Mouse (Mus musculus) forebrain, embryonic 14.5 days (tissue): ENCODE measurements at regions not wholly inside any gene's neighbourhood (a gene's known extent, or its start where the extent isn't known, plus 50 kb on each side); places are given as distances from the start of the nearest gene placed in this dataset.

ENCODE experiments used
- ATAC-seq: fragments of 200-750 bp; cut with Nextera tagmentation; 2 replicates; pipeline ENCODE4 v1.8.0; 2017; ENCODE audit warnings: mild to moderate bottlenecking, moderate library complexity
- DNase-seq: peaks from one replicate; pipeline ENCODE4 v3.0.0-alpha.2; 2015; ENCODE audit warnings: low spot score
- H3K27ac ChIP-seq: fragments of 300-500 bp; sonication (generic); 2 replicates; pipeline ENCODE4 v1.5.1; 2014; ENCODE audit warnings: low read depth, mild to moderate bottlenecking, control low read depth, low read length, moderate library complexity
- H3K27me3 ChIP-seq: fragments of 300-500 bp; sonication (generic); replicated peaks from 2 replicates; pipeline ENCODE4 v1.6.1; 2014; ENCODE audit warnings: low read length, control low read depth, mixed read lengths; ENCODE audit not compliant: control insufficient read depth, insufficient read depth
- H3K36me3 ChIP-seq: fragments of 300-500 bp; sonication (generic); 2 replicates; pipeline ENCODE4 v1.6.1; 2014; ENCODE audit warnings: low read length, control low read depth; ENCODE audit not compliant: control insufficient read depth, insufficient read depth
- H3K4me1 ChIP-seq: fragments of 300-500 bp; sonication (generic); 2 replicates; pipeline ENCODE4 v1.6.1; 2014; ENCODE audit warnings: antibody characterized with exemption, low read length, control low read depth; ENCODE audit not compliant: control insufficient read depth, insufficient read depth
- H3K4me2 ChIP-seq: fragments of 300-500 bp; sonication (generic); 2 replicates; pipeline ENCODE4 v1.6.1; 2014; ENCODE audit warnings: mild to moderate bottlenecking, control low read depth, low read length
- H3K4me3 ChIP-seq: fragments of 300-500 bp; sonication (generic); 2 replicates; pipeline ENCODE4 v1.5.1; 2014; ENCODE audit warnings: low read depth, low read length, control low read depth
- H3K9ac ChIP-seq: fragments of 300-500 bp; sonication (generic); 2 replicates; pipeline ENCODE4 v1.6.1; 2014; ENCODE audit warnings: mild to moderate bottlenecking, low read length, control low read depth, moderate library complexity
- H3K9me3 ChIP-seq: fragments of 300-500 bp; sonication (generic); replicated peaks from 2 replicates; pipeline ENCODE4 v1.6.1; 2016; ENCODE audit warnings: low read length, control low read depth, mixed read lengths; ENCODE audit not compliant: control insufficient read depth
- WGBS: fragments of 180-500 bp; shearing (Covaris S2); extraction: QIAGEN DNeasy Blood & Tissue Kit; methylation state at CpG from one replicate; pipeline ENCODE4 v1.1.7; 2014; 5-methylcytosine and 5-hydroxymethylcytosine counted together

DNA sequence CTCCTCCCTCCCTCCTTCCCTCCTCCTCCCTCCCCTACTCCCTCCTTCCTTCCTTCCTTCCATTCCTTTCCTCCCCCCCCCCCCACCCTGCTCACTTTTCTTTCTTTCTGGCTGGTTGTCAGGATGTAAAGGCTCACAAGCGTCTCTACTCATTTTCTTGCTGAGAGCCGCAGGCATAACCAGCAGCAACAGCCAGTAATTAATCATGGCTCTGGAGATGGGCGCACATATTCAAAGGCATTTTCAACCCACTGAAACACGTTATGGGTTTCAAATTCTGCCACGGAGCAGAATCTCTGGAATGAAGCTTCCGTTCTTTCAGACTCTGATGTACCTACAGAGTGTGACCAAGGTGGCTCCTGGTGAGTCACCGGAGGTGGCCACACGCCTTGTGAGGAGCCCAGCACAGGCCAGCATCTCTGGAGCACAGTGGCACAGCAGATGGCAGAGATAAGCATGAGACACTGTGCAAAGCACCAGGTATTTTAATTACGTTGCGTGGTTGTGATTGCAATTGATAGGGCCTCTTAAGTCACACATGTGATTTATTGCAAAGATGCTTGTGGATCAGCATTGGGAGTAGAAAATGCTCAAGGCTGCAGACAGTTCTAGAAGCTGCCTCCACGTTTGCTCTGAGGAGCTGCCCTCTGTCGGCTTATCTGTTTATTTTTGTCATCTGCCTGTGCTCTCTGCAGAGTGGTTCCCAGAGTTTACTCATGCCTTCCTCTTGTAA is 236.0 kb downstream of the Mtx2 start:
- no peaks in the 10 kb centered on the region for H3K36me3 ChIP-seq
- peak; percentile 22 for DNase-seq
- no peaks in the 10 kb centered on the region for H3K4me1 ChIP-seq
- H3K9ac ChIP-seq = no peak overlapping the region
- H3K4me3 ChIP-seq = no peak overlapping the region
- 59% methylated on average over 12 of the region's 12 CpGs for WGBS
- no peaks in the 10 kb centered on the region for H3K9me3 ChIP-seq
- H3K27ac ChIP-seq = no peak overlapping the region; the same call in 1 of the 2 replicates
- H3K27me3 ChIP-seq = 0 out of 2 replicates have a peak, but pooled peaks cover 5% of the 10 kb centered on the region
- no peak for ATAC-seq
- H3K4me2 ChIP-seq = no peak overlapping the region

DNA sequence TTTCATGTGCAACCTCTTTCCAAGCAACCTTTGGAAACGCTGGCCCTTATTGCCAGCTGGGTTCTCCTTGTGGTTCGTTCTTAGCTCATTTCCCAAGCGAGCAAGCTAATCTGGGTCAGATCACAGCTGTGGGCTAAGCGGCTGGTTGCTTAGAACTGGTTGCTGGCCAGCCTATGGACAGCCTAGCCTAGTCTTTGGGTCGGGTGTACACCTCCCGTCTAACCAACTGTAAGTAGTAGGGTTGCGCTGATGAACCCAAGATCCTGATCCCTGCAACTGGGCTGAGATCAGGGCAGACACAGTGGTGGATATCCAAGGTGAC is 236.5 kb downstream of the Mtx2 start:
- Histone ChIP-seq H3K9me3 (no peaks in the 10 kb centered on the region), H3K4me3 (no peak overlapping the region), H3K4me1 (no peaks in the 10 kb centered on the region), H3K4me2 (no peak overlapping the region), H3K36me3 (no peaks in the 10 kb centered on the region), H3K9ac (no peak overlapping the region), H3K27ac (no peak overlapping the region), H3K27me3 (0 out of 2 replicates have a peak, but pooled peaks cover 5% of the 10 kb centered on the region)
- WGBS = 91% methylated on average over 7 of the region's 7 CpGs
- no peak for ATAC-seq
- no peak for DNase-seq

DNA sequence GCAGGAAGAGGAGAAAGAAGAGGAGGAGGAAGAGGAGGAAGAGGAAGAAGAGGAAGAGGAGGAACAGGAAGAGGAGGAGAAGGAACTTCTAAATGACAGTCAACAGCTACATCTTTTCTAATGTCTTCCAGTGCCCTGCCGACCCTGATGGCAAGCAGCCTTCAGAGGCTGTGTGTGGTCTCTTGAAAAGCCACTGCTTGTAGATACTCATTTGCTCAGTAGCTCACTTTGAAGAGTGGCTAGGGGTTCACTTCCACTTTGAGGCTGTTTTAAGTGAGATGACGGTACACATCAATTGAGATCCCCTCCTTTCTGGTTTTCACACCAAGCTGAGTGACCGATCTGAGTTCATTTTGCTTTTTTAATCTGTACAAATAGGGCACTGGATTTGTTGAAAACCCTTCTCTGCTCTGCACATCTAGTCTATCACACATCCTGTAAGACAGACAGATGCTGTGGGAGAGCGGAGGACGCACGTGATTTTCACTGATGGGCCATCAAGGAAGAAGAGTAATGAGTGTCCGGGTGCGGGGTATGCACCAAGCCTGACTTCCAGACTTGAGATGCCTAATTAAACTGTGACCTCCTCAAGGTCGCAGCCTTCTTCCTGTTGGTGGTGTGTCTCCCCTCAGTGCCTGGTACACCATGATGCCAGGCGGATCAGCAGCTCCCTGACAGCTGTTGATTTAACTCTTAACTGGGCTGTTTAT is 239.0 kb downstream of the Mtx2 start:
- no peak overlapping the region for H3K9ac ChIP-seq
- no peak overlapping the region for H3K4me3 ChIP-seq
- WGBS = 84% methylated on average over 10 of the region's 10 CpGs
- ATAC-seq (no peak), DNase-seq (no peak)
- no peaks in the 10 kb centered on the region for H3K36me3 ChIP-seq
- no peak overlapping the region for H3K27ac ChIP-seq
- no peak overlapping the region for H3K4me2 ChIP-seq
- H3K27me3 ChIP-seq = 0 out of 2 replicates have a peak, but pooled peaks cover 5% of the 10 kb centered on the region
- no peaks in the 10 kb centered on the region for H3K9me3 ChIP-seq
- H3K4me1 ChIP-seq = no peaks in the 10 kb centered on the region

DNA sequence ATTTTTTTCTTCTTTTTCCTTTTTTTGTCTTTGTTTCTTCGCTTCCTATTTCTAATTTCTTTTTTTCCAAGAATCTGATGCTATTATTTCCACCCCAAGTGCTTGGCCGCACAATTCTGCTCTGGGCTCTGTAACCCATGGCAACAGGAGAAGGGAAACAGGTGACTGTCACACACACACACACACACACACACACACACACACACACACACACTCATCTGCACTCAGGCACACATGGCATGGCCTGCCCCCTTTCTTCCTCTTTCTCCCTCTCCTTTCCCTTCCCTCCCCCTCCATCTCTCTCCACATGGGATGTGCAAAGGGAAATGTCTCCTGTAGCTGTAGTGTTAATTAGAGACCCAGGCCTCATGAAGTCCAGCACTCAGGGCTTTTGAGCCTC is 239.7 kb downstream of the Mtx2 start:
- Histone ChIP-seq H3K9ac (no peak overlapping the region), H3K4me2 (no peak overlapping the region), H3K9me3 (no peaks in the 10 kb centered on the region), H3K4me1 (no peaks in the 10 kb centered on the region), H3K27me3 (no peaks in the 10 kb centered on the region), H3K27ac (peak overlapping the region; percentile 22; the same call in 1 of the 2 replicates), H3K36me3 (no peaks in the 10 kb centered on the region), H3K4me3 (no peak overlapping the region)
- 27% methylated on average over 2 of the region's 2 CpGs for WGBS
- DNase-seq (peak; percentile 47), ATAC-seq (peak; percentile 46; the same call in 1 of the 2 replicates)

DNA sequence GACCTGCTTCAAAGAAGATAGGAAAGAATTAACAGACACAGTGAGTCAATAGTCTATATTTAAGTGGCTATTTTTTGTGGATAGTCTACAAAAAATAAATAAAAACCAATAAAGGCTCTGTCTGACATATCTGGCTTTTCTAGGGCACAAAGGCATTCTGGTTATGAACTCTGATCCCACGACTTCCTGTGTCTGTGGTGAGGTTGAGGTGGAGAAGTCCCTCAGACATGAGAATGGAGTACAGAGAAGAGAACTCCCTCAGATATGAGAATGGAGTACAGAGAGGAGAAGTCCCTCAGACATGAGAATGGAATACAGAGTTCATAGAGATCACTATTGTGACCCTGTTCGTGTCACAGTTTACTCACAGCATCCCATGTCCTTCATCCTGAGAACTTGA is 243.7 kb downstream of the Mtx2 start:
- Histone ChIP-seq H3K4me3 (no peak overlapping the region), H3K4me1 (peaks cover 10% of the 10 kb centered on the region), H3K27ac (no peak overlapping the region), H3K4me2 (no peak overlapping the region), H3K9me3 (no peaks in the 10 kb centered on the region), H3K36me3 (no peaks in the 10 kb centered on the region), H3K9ac (no peak overlapping the region), H3K27me3 (no peaks in the 10 kb centered on the region)
- DNase-seq = no peak
- 81% methylated on average over 2 of the region's 2 CpGs for WGBS
- ATAC-seq = no peak

DNA sequence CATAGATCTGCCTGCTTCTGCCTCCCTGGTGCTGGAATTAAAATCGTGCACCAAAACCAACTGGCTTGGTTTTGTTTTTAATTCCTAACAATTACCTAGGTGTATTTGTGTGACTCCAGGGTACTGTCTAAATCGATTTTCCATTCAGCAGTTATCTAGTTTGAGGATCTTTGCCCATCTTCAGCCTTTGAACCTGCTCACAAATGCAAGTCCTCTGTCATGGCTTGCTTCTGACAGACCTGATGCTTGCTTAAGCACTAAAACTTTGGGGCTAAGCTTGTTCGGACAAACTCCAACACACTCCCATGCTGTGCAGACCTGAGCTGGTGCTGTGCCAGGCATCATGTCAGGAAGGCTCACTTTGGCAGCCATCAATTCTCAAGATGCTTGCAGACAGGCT is 246.4 kb downstream of the Mtx2 start:
- Histone ChIP-seq H3K27ac (0 out of 2 replicates have a peak overlapping the region, but pooled peaks have one; percentile 4), H3K4me3 (no peak overlapping the region), H3K27me3 (no peaks in the 10 kb centered on the region), H3K9me3 (no peaks in the 10 kb centered on the region), H3K4me1 (peaks cover 10% of the 10 kb centered on the region), H3K4me2 (no peak overlapping the region), H3K36me3 (no peaks in the 10 kb centered on the region), H3K9ac (no peak overlapping the region)
- no peak for ATAC-seq
- no peak for DNase-seq
- 76% methylated on average over 3 of the region's 3 CpGs for WGBS

DNA sequence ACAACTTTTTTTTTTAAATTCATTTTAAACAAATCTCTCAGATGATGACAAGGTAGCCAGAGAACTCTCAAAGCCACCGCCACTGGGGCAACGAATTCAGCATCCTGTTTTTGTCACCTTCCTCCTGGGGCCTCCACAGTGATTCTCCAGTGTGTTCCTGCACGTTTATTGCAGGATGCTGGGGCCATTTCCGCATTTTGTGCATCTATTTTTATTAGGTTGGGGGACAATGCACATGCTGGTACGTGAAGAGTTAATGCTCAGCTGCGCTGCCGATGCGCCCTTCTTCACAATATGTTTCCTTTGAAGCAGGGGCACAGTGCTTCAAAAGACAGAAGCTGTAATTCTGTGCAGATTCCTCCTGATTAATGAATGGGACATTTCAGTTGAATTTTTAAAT is 246.9 kb downstream of the Mtx2 start:
- no peaks in the 10 kb centered on the region for H3K9me3 ChIP-seq
- 0 out of 2 replicates have a peak overlapping the region, but pooled peaks have one; percentile 4 for H3K27ac ChIP-seq
- DNase-seq = peak; percentile 51
- H3K4me3 ChIP-seq = no peak overlapping the region
- no peaks in the 10 kb centered on the region for H3K27me3 ChIP-seq
- no peak overlapping the region for H3K9ac ChIP-seq
- no peak overlapping the region for H3K4me2 ChIP-seq
- no peaks in the 10 kb centered on the region for H3K36me3 ChIP-seq
- peaks cover 10% of the 10 kb centered on the region for H3K4me1 ChIP-seq
- ATAC-seq = no peak
- WGBS = 35% methylated on average over 8 of the region's 8 CpGs

DNA sequence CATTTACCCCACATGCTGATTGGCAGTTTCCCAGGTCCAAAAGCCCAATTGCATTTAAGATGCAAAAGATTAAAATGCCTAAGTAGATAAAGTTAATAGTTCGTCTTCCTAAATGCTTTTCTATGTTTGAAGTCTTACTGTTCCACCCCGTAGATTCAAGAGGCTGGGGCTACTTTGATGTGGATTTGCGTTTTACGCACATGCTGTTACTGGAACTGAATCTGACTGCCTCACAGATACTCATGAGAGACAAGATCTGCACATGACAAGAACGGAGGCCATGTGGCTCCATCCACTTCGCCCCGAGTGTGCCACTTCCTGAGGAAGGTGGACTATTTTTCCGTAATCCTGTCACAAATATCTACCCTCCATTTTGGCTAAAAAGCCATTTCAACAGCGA is 247.6 kb downstream of the Mtx2 start:
- Histone ChIP-seq H3K9me3 (no peaks in the 10 kb centered on the region), H3K27ac (0 out of 2 replicates have a peak overlapping the region, but pooled peaks have one; percentile 35), H3K4me2 (no peak overlapping the region), H3K9ac (no peak overlapping the region), H3K4me1 (peaks cover 10% of the 10 kb centered on the region), H3K27me3 (no peaks in the 10 kb centered on the region), H3K36me3 (no peaks in the 10 kb centered on the region), H3K4me3 (no peak overlapping the region)
- DNase-seq (no peak), ATAC-seq (no peak)
- 72% methylated on average over 9 of the region's 9 CpGs for WGBS

DNA sequence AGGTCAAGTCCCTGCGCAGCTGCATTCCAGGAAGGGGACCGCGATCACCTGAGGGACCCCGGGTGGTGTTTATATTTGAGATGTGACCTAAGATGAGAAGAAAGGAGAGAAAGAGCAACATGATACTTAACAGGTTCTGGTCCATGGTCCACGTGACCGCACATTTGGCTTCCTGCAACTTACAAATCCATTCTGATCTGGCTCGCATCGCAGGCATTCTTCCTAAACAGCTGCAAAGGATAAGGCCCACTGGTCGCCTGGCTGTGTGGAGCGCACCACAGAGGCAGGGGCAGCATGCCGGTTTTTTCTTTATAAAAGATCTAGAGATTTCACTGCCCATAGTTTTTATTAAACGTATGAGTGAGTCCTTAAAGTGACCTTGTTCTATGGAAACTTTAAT is 261.6 kb downstream of the Mtx2 start:
- 83% methylated on average over 12 of the region's 12 CpGs for WGBS
- Histone ChIP-seq H3K27ac (no peak overlapping the region), H3K27me3 (no peaks in the 10 kb centered on the region), H3K4me1 (no peaks in the 10 kb centered on the region), H3K36me3 (no peaks in the 10 kb centered on the region), H3K9ac (no peak overlapping the region), H3K4me2 (no peak overlapping the region), H3K9me3 (no peaks in the 10 kb centered on the region), H3K4me3 (no peak overlapping the region)
- ATAC-seq (no peak), DNase-seq (no peak)
